Mouse (Mus musculus) spleen, adult 2 months (tissue): ENCODE data around the gene Mfsd4b3. TPM values are rescaled to one million over a fixed set of nuclear protein-coding genes. Genes with fewer than 3 reads are reported as not detected.

Experiments
- DNase-seq, 2 experiments: peaks; one replicate each; pipeline versions ENCODE4 v3.0.0 to v3.0.0-alpha.2; 2012 to 2021; ENCODE audit warnings: low spot score in 2 of 2, low read depth in 1 of 2
- H3K27ac ChIP-seq: fragments of 200-500 bp; 2 replicates; pipeline ENCODE4 v1.5.1; 2012; ENCODE audit warnings: low read length, inconsistent platforms; ENCODE audit not compliant: insufficient read depth
- H3K27me3 ChIP-seq: fragments of 200-500 bp; 2 replicates; pipeline ENCODE4 v1.6.1; 2012; ENCODE audit warnings: mild to moderate bottlenecking, moderate library complexity, low read length, inconsistent platforms; ENCODE audit not compliant: control insufficient read depth, insufficient read depth
- H3K36me3 ChIP-seq: fragments of 200-500 bp; 2 replicates; pipeline ENCODE4 v1.6.1; 2012; ENCODE audit warnings: mild to moderate bottlenecking, low read length, inconsistent platforms; ENCODE audit not compliant: control insufficient read depth, insufficient read depth
- H3K4me1 ChIP-seq: fragments of 200-500 bp; 2 replicates; pipeline ENCODE4 v1.6.1; 2011; ENCODE audit warnings: inconsistent platforms; ENCODE audit not compliant: control insufficient read depth, insufficient read depth, insufficient read length
- H3K4me3 ChIP-seq: fragments of 200-500 bp; 2 replicates; pipeline ENCODE4 v1.5.1; 2011; ENCODE audit warnings: mild to moderate bottlenecking, inconsistent platforms; ENCODE audit not compliant: insufficient read depth, insufficient read length; ENCODE audit errors: extremely low read depth
- CTCF ChIP-seq: fragments of 200-500 bp; IDR thresholded peaks from 2 replicates; pipeline ENCODE4 v1.5.1; 2011; ENCODE audit warnings: mild to moderate bottlenecking, inconsistent platforms; ENCODE audit not compliant: insufficient read depth, insufficient read length, insufficient replicate concordance; ENCODE audit errors: extremely low read depth
- POLR2A ChIP-seq: fragments of 200-500 bp; IDR thresholded peaks from 2 replicates; pipeline ENCODE4 v1.6.1; 2011; ENCODE audit warnings: low read depth, low read length, inconsistent platforms
- WGBS: fragments of 180-500 bp; shearing (Covaris S2); methylation state at CpG from one replicate; pipeline ENCODE4 v1.1.7; 2018; 5-methylcytosine and 5-hydroxymethylcytosine counted together
- polyA plus RNA-seq: library from polyadenylated mRNA; depleted of rRNA; stranded (reverse); fragments of >200 nt; gene quantifications from 2 replicates; pipeline ENCODE4 v1.2.3, GENCODE M21; 2012

The Mfsd4b3 gene
- polyA plus RNA-seq, 1 experiment, result 0.05 TPM

DNA sequence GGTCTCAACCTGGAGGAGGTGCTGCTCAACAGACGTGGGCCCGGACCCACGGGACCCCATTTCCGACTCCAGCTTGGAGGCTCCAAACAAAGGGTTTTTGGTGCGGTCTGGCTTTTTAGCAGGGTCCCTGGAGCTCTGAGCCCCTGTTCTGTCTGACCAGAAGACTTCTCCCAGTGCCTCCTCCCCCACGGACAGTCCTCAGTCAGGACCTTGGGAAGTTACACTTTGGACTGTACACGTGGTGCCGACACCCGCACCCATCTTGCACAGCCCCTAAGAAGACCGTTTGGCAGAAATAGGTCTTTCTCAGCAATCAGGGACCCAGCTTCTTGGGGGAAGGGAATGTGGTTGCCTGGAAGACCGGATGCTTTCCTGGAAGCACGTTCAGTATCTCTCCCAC is 26.5 kb upstream of the Mfsd4b3 start, which contains the start of gene Mfsd4b5:
Mfsd4b5 (minus strand) TSS at position 181 of the 400 bp plus-strand sequence.
- WGBS, result 94% methylated on average over 12 of the region's 12 CpGs
- Histone ChIP-seq H3K4me1 (no peaks in the 10 kb centered on the region), H3K36me3 (no peaks in the 10 kb centered on the region), H3K4me3 (no peak within 1 kb of the TSS), H3K27me3 (no peaks in the 10 kb centered on the region), H3K27ac (no peak within 1 kb of the TSS)
- DNase-seq, result no peak
- no peak for TF ChIP-seq CTCF
- no peak for TF ChIP-seq POLR2A

DNA sequence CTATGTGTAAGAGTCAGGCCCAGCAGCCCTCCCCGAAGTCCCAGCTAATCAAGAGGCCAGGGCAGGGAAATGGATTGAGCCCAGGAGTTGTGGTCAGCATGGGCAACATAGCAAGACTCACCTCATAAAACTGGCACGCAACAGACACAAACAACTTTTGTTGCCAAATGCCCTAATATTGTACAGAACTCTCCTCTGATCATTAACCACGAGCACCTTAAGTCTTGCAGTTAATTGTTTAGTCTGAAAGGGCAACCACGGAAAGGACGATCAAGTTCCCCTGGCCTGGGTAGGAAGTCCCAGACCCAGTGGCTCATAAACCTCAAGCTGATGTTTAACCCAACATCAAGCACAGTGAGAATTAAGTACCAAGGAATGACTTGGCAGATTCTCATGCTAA is 22.7 kb upstream of the Mfsd4b3 start:
- no peak overlapping the region for H3K27ac ChIP-seq
- H3K36me3 ChIP-seq, result no peaks in the 10 kb centered on the region
- WGBS, result 46% methylated on average over 5 of the region's 5 CpGs
- no peak overlapping the region for H3K4me3 ChIP-seq
- H3K4me1 ChIP-seq, result no peaks in the 10 kb centered on the region
- DNase-seq, result no peak
- no peaks in the 10 kb centered on the region for H3K27me3 ChIP-seq
- TF ChIP-seq CTCF (no peak), POLR2A (no peak)

DNA sequence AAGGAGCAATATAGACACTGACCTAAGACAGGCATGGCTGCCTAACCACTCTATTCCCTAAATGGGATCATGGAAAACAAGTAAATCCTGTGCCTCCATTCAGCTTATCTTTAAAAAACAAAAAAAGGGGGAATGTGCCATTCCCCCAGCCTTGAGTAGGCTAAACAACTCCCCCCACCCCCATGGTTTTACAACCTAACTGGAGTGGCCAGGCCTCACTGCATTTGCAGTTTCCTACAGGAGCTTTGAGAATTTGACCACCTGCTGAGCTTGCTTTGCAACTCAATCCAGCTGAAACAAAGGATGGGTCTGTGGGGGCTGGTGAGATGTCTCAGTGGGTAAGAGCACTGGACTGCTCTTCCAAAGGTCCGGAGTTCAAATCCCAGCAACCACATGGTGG is 18.3 kb upstream of the Mfsd4b3 start:
- Histone ChIP-seq H3K4me1 (no peaks in the 10 kb centered on the region), H3K36me3 (no peaks in the 10 kb centered on the region), H3K4me3 (no peak overlapping the region), H3K27me3 (no peaks in the 10 kb centered on the region), H3K27ac (no peak overlapping the region)
- TF ChIP-seq POLR2A (no peak), CTCF (no peak)
- 83% methylated on average over 1 of the region's 1 CpGs for WGBS
- DNase-seq, result no peak

GRCm38 (mm10) chr10:39977346-39977745 is 17.4 kb upstream of the Mfsd4b3 start:
- no peaks in the 10 kb centered on the region for H3K27me3 ChIP-seq
- H3K36me3 ChIP-seq, result no peaks in the 10 kb centered on the region
- H3K4me1 ChIP-seq, result no peaks in the 10 kb centered on the region
- H3K4me3 ChIP-seq, result no peak overlapping the region
- WGBS, result 92% methylated on average over 4 of the region's 4 CpGs
- TF ChIP-seq POLR2A (no peak), CTCF (no peak)
- no peak overlapping the region for H3K27ac ChIP-seq
- DNase-seq, result no peak

DNA sequence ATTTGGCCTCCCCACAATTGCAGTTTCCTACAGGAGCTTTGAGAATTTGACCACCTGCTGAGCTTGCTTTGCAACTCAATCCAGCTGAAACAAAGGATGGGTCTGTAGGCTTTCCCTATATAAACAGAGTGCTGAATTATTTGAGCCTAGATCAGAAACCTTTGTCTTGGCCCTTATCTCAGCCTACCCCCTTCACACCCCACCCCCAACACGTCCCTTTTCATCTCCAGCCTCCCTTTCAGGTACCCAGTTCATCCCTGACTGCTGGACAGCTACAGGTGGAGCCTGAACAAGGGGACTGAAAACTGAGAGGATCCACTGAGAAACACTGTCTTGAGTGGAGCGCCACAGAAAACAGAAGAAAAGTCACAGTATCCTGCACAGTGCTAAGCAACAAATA is 15.8 kb upstream of the Mfsd4b3 start:
- TF ChIP-seq POLR2A (no peak), CTCF (no peak)
- Histone ChIP-seq H3K4me3 (no peak overlapping the region), H3K4me1 (no peaks in the 10 kb centered on the region), H3K36me3 (no peaks in the 10 kb centered on the region), H3K27me3 (no peaks in the 10 kb centered on the region), H3K27ac (no peak overlapping the region)
- no peak for DNase-seq
- WGBS, result 74% methylated on average over 2 of the region's 2 CpGs

DNA sequence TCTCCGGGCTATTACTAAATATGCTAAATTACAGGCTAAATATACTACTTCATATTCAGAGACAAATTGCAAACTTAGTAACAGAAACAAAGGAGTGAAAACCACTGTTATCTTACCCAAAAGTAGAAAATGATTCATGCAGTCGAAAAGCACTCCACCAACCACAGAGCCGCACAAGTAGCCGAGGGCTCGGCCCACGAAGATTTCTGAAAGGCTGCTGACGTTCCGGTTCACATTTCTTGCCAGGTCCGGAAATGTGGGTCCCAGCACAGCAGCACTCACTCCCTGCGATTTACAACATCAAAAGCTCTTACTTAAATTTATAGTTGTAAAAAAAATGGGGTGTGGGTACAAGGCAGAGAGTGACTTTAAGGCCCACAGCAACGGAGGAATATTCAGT is 15.0 kb upstream of the Mfsd4b3 start:
- TF ChIP-seq POLR2A, result no peak
- TF ChIP-seq CTCF, result no peak
- H3K4me1 ChIP-seq, result no peaks in the 10 kb centered on the region
- H3K36me3 ChIP-seq, result no peaks in the 10 kb centered on the region
- no peaks in the 10 kb centered on the region for H3K27me3 ChIP-seq
- WGBS, result 66% methylated on average over 11 of the region's 11 CpGs
- no peak overlapping the region for H3K4me3 ChIP-seq
- no peak for DNase-seq
- H3K27ac ChIP-seq, result no peak overlapping the region

DNA sequence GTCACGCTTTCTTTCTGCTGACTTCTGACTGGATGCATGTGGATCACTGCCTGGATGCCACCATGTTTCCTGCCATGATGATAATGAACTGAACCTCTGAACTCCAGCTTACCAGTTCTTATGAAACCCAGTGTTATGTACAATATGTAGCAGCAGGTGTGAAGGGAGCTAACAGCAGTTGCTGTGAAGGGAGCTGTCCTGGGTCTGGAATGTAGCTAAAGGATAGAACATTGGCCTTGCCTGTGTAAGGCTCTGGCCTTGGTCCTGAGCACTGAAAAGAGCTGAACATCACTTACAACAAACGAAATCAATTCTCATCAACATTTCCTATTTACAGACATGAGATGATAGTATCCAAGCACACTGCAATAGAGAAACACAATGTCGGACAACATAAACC is 7.6 kb upstream of the Mfsd4b3 start:
- H3K36me3 ChIP-seq, result no peaks in the 10 kb centered on the region
- WGBS, result 94% methylated on average over 3 of the region's 3 CpGs
- TF ChIP-seq CTCF, result no peak
- no peak for TF ChIP-seq POLR2A
- DNase-seq, result no peak
- H3K4me1 ChIP-seq, result no peaks in the 10 kb centered on the region
- no peak overlapping the region for H3K27ac ChIP-seq
- H3K27me3 ChIP-seq, result no peaks in the 10 kb centered on the region
- no peak overlapping the region for H3K4me3 ChIP-seq
